Mouse (Mus musculus): Measurements from ENCODE around the gene Sri. TPM values are rescaled to one million over a fixed set of nuclear protein-coding genes. Genes with fewer than 3 reads are reported as not detected.
"Not testable (repeated sequence)": the region's sequence is repeated elsewhere in the genome, so short reads cannot be mapped to it uniquely, and the experiment has no call there.

Sri gene
- total RNA-seq (2015) (291 and 295 TPM in 2 replicates), total RNA-seq (2017) (122 and 177 TPM in 2 replicates)

DNA sequence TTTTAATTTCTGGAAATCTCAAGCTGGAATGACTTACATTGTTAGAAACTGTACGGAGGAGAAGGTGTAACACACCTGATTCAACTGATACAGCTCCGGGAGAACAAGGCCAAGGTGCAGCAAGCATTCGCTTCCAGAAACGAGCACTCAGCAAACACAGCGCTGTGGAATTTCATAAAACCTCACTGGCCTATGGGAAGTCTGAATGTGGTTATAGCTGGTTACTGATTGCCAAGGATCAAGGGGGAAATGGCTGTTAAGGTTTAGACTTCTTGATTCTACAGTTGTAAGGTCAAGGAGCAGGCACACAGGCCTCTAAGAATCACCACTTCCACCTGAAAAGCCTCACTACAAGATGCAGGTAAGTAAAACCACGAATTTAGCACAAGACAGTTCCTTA, at the start of gene Sri:
Gene Sri, plus strand, starts transcription at position 224 of the 400 bp plus-strand sequence.
- ATAC-seq (ENCODE audit: poor library complexity, severe bottlenecking) = no peak

DNA sequence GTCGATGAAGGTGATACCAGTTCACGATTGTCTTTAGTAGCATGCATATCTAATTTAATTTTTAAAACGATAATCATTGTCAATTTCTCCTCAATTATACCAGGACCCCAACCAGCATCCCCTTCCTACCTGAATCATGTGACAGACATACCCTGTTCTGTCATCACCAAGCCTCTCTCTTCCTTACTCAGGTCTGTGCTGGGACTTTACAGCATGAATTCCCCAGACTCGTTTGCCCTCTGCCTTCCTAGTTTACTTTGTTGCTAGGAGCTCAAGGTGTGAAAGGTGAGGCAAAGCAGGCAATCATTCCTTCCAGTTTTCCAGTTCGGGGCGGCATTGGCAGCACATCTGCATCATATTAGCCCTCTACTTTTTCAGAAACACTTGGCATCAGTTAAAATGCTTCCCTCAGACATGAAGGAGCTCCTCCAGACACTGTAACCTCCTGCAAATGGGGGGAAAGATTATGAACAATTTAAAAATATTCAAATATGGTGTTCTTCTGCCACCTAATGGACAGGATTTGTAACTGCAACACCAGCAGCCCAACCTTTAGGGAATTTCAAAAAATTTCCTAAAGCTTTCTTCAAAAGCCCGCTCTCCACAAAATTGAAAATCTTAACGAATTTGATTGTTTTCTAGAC, 49.4 kb upstream of the Sri start:
- ATAC-seq (ENCODE audit: poor library complexity, severe bottlenecking) = peak; percentile 62

- ATAC-seq (ENCODE audit: poor library complexity, severe bottlenecking) = no peak
Observed at GRCm38 (mm10) chr5:7997086-7997485, 48.8 kb upstream of the Sri start.

- ATAC-seq (ENCODE audit: poor library complexity, severe bottlenecking) = no peak
Observed at GRCm38 (mm10) chr5:8000466-8000865, 45.4 kb upstream of the Sri start.

GRCm38 (mm10) chr5:8002827-8003226, 43.1 kb upstream of the Sri start:
- ATAC-seq (ENCODE audit: poor library complexity, severe bottlenecking) = no peak

DNA sequence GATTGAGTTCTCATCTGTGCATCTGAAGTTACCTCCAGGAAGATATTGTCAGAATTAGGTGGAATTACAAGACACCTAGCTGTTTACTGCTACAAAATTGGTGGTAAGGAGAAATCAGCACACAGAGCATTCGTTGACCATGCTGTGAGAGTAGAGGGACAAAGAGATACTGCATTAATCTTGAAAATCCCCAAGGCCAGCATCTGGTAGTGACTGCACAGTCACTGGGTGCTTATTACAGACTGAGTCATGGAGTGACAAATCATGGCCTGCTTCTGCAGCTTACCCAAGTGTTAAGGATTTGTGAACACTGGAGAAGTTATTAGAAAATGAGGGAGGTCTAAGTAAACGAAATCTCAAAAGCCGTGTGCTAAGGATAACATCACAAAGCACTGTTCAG, 32.6 kb upstream of the Sri start:
- ATAC-seq (ENCODE audit: poor library complexity, severe bottlenecking) = no peak

DNA sequence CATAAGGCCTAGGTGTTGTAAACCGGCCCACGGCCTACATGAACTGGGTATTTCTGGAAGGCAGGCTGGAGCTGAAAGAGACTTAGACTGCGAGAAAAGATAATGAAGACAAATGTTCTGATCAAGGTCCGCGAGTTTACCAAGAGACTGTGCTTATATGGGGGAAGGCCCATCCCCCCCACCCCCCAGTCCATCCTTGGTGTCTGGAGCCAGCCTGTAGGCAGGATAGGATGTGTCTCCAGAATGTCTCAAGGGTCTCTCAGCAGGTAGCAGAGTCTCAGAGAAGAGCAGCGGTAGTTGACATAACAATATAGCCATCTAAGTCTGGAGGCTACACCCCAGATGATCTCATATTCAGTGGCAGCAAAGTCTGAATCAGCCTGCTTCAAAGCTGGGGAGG, 11.3 kb upstream of the Sri start:
- not testable (repeated sequence) for ATAC-seq (ENCODE audit: poor library complexity, severe bottlenecking)

- no peak for ATAC-seq (ENCODE audit: poor library complexity, severe bottlenecking)
Observed at GRCm38 (mm10) chr5:8053827-8054226, 7.9 kb downstream of the Sri start.

GRCm38 (mm10) chr5:8055721-8056129, 9.8 kb downstream of the Sri start:
- peak; percentile 25 for ATAC-seq (ENCODE audit: poor library complexity, severe bottlenecking)

DNA sequence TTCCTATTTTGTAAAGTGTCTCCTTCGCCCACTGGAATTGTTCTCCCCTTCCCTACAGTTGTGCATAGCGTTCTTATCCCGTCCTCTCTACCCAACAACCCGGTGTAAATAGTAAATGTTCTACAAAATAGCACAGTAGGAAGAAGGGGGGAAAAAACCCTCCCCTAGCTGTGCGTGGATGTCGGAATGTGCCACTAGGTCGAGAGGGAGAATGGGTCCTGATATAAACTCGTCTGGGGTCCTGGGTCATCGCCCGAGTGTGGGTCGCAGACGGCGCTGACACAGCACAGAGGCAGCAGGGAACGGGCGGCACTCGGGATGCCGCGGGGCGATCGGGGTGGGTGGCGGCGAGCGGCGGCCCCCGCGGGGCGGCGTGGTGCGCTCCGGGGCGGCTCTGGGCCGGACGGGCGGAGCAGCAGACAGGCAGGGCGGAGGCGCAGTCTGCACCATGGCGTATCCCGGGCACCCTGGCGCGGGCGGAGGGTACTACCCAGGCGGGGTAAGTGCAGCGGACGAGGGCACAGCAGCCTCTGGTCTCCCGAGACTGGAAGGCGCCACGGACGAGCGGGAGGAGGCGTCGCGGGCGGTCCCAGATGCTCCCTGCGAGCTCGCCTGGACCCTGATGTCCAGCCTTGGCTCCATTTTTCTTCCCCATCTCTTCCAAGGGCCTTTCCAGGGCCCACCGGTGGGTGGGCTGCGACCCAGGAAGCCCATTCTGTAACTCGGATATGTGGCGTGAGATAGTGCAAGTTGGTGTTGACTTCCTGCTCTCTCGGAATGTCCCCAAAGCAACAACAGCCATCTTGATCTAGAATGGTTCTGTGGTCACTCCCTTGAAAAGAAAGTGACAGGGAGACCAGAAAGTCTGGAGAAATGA, 10.5 kb downstream of the Sri start:
- ATAC-seq (ENCODE audit: poor library complexity, severe bottlenecking) = peak; percentile 91

GRCm38 (mm10) chr5:8057018-8057323, 11.1 kb downstream of the Sri start:
- peak; percentile 4 for ATAC-seq (ENCODE audit: poor library complexity, severe bottlenecking)

DNA sequence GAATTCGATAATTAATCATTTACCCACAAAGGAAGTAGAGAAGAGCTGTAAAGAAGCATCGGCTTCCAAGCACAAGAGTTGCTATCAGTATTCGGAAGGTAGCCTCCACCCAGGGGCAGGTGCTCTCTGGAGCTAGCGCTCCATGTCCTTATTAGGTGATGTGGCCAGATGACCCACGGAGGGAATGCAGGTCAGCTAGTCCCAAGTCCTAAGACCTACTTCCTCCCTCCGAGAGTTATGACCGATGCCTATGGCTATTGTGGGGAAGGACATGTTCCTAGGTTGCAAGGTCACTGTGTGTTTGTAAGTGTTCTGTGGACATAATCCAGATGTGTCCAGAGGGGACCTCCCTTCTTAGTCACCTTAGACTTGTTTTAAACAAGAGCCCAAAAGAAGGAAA, 12.2 kb downstream of the Sri start:
- no peak for ATAC-seq (ENCODE audit: poor library complexity, severe bottlenecking)

DNA sequence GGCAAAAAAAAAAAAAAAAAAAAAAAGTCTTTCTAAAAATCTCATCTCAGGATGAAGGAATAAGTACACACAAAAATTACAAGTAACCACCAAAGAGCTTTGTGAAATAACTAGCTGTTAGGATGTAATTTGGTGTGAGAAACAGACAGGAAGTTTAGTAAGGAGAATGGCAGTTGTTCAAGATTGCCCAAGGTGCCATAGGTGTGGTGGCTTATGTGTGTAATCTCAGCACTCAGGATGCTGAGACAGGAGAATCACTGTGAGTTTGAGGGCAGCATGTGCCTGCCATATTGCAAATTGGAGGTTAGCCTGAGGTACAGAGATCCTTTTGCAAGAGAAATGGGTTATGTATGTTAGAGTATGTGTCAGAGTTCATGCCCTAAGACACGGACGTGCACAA, 16.6 kb downstream of the Sri start:
- ATAC-seq (ENCODE audit: poor library complexity, severe bottlenecking) = peak; percentile 83

DNA sequence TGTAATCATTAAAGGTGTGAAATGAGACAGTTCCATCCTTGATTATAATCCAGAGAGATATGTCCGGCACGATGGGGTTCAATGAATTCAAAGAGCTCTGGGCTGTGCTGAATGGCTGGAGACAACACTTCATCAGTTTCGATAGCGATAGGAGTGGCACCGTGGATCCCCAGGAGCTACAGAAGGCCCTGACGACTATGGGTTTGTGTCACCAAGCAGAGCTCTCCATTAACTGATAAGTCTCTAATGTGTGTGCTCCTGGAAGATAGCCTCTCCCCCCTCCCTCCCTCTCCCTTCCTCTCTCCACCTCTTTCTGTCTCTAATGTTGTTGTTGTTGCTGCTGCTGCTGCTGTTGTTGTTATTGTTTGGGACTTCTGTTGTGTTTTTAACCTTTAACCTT, 17.3 kb downstream of the Sri start:
- peak; percentile 18; the same call in 1 of the 2 replicates for ATAC-seq (ENCODE audit: poor library complexity, severe bottlenecking)

DNA sequence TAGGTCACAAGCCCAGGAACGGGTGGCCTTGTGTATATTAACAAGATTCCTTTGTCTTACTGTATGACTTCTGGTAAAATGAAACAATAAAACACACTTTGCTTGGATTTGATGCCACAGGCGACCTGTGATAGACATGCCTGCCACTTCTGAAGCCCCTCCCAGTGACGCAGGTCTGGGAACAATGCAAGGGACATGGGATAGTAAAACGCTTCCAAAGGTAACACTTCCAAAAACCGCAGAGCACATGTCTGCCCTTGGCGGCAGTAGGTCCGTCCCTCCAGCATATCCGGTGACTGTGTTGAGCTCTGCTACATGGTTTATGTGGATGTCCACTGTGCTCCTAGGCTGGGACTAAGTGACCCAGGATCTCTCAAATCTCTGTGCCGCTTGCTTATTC, 27.5 kb downstream of the Sri start:
- ATAC-seq (ENCODE audit: poor library complexity, severe bottlenecking) = no peak

GRCm38 (mm10) chr5:8073901-8074561, 28.2 kb downstream of the Sri start:
- ATAC-seq (ENCODE audit: poor library complexity, severe bottlenecking) = no peak

DNA sequence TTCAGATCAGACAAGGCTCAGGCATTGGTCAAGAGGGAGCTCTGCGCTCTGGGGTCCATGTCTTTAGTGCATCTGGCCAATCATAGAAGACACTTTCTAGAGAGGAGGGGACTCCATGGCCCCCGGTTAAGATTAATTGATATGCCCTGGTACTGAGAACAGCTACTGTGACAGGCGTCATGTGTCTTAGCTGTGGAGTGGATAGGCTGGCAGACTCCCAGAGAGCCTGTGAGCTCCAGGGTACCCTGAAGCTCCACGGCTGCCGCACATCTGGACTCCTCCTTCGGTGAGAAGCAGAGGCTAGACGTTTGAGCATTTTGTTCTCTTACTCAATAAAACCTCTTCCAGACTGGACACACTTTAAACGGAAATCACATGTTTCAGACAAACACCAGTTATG, 31.6 kb downstream of the Sri start:
- no peak for ATAC-seq (ENCODE audit: poor library complexity, severe bottlenecking)

- no peak for ATAC-seq (ENCODE audit: poor library complexity, severe bottlenecking)
Observed at GRCm38 (mm10) chr5:8082800-8083509, 37.1 kb downstream of the Sri start.

GRCm38 (mm10) chr5:8085661-8086060, 39.8 kb downstream of the Sri start:
- no peak for ATAC-seq (ENCODE audit: poor library complexity, severe bottlenecking)

- ATAC-seq (ENCODE audit: poor library complexity, severe bottlenecking) = no peak
Observed at GRCm38 (mm10) chr5:8088147-8088546, 42.3 kb downstream of the Sri start.

GRCm38 (mm10) chr5:8094921-8095320, 49.0 kb downstream of the Sri start:
- ATAC-seq (ENCODE audit: poor library complexity, severe bottlenecking) = no peak
